Mouse (Mus musculus) CD4-positive helper T cell, adult 2 months (primary cell): ENCODE data around the gene Igf2bp2.

Source experiments
- DNase-seq: peaks from one replicate; pipeline ENCODE4 v3.0.0-alpha.2; 2012; ENCODE audit warnings: low read depth, missing footprints, low spot score

Gene Igf2bp2

GRCm38 (mm10) chr16:22107897-22108516 is 55.1 kb downstream of the Igf2bp2 start:
- DNase-seq, result no peak

DNA sequence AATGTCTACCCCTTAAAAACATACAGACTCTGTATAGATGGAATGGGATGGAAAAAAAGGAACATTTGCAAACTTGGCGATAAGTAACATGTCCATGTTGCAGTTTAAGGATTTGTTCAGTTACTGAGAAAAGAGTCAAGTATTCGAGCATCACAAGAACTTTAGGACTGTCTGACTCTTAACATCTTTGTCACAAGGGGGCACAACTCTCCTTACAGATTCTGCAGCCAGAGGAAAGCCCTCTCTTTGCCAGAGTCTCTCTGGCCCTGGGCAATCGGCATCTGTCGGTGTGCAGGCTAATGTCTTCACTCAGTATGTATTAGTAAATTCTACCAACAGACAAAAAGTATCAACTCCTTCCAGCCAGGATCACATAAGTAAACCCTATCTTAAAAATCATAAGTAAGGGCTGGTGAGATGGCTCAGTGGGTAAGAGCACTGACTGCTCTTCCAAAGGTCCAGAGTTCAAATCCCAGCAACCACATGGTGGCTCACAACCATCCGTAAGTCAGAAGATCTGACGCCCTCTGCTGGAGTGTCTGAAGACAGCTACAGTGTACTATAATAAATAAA is 57.0 kb downstream of the Igf2bp2 start:
- no peak for DNase-seq

DNA sequence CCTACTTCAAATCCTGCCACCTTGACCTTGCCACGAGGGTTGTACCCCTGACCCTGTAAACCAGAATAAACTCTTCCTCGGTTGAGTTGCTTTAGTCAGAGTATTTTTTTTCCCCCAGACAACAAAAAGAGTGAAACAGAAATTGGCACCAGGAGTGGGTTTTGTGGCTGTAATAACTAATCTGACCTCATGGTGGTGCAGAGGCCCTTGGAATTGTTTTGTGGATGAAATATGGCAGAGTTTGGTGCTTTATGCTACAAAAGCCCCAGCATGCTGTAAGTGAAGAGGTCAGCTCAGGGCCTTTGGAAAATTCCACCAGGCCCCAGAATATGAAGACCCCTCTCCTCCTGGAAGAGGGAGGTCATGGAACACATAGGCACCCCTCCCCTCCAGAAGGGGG is 63.0 kb downstream of the Igf2bp2 start:
- no peak for DNase-seq

DNA sequence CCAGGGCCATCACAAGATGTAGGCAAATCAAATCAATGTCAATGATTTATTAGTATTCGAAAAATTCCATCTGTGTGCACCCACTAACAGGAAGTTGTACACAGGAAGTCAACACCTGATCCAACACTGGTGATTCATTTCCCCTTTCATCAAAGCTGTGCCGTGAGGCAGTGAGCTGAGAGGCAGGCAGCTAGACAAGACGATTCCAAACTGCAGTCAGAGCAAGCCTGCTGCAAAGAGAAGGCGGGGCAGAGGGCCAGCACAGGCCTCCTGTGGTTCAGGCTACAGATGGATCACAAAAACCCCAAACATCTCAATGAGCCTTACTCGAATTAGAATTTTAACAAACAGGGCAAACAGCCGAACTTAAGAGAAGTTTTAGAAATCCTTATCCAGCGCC is 65.4 kb downstream of the Igf2bp2 start:
- no peak for DNase-seq

- no peak for DNase-seq
These were observed 67.3 kb downstream of the Igf2bp2 start for GRCm38 (mm10) chr16:22095751-22096150.

- DNase-seq, result no peak
These were observed 71.8 kb downstream of the Igf2bp2 start for GRCm38 (mm10) chr16:22091255-22091783.

GRCm38 (mm10) chr16:22085411-22085810 is 77.7 kb downstream of the Igf2bp2 start:
- DNase-seq, result no peak

DNA sequence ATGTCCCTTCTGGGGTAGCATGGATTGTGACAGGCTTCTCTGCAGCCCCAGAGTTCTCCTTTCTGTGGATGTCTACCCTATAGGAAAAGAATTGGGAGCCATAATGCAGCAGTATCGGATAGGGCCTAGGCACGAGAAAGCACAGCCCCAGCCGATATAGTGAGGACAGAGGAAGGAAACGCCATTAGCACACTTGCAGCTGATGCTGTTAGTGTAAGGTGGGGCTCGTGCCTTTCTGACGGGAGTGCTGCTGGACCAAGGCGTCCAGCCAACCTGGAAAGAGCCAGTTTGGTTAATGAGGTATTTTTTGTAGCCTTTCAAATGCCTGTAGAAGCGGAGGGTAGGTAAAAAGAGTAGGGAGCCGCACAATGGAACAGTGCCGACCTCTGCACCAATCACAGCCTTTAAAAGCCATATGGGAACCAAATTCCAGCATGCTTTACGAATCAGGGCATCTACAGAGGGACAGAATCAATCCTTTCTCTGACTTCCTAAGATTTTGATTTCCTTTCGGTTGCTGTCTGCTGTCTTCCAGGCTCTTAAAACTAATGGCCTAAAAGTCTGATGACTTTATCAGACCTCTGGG is 82.9 kb downstream of the Igf2bp2 start:
- no peak for DNase-seq

- DNase-seq, result no peak
These were observed 86.5 kb downstream of the Igf2bp2 start for GRCm38 (mm10) chr16:22076620-22076941.

GRCm38 (mm10) chr16:22075829-22076619 is 87.1 kb downstream of the Igf2bp2 start:
- no peak for DNase-seq

- peak; percentile 47 for DNase-seq
These were observed 88.0 kb downstream of the Igf2bp2 start for GRCm38 (mm10) chr16:22075067-22075466.

GRCm38 (mm10) chr16:22071361-22071760 is 91.7 kb downstream of the Igf2bp2 start:
- no peak for DNase-seq

GRCm38 (mm10) chr16:22067406-22067805 is 95.7 kb downstream of the Igf2bp2 start:
- DNase-seq, result peak; percentile 21

DNA sequence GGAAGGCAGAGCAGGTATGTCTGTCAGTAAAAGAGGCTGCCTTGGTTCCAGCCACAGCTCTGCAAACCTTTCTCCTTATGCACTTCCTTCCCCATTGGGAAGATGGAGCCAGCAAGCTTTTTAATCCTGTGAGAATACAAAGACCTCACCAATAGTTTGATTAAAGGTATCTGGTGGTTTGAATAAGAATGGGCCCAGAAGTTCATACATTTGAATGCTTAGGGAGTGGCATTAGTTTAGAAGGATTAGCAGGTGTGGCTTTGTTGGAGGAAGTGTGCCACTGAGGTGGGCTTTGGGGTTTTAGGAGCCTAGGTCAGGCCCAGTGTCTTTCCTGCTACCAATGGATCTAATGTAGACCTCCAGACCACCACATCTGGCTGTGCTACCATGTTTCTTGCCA is 97.6 kb downstream of the Igf2bp2 start:
- no peak for DNase-seq

DNA sequence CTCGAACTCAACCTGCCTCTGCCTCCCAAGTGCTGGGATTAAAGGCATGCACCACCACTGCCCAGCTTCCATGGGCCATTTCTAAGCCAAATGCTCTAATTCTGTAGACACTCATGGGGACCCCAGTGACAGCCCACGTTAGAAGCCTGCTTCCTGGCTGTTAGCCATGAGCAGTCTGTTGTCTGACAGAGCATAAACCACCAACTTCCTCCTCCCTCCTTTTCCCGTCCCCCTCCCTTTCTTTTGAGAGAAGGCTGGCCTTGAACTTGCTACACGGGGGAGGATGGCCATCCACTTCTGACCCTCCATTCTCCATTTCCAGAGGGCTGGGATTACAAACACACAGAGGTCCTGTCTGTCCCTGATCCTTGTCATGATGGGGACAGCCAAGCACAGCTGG is 100.8 kb downstream of the Igf2bp2 start:
- DNase-seq, result peak; percentile 20

- DNase-seq, result peak; percentile 21
These were observed 101.4 kb downstream of the Igf2bp2 start for GRCm38 (mm10) chr16:22061555-22062160.

GRCm38 (mm10) chr16:22060416-22060815 is 102.7 kb downstream of the Igf2bp2 start:
- DNase-seq, result no peak

DNA sequence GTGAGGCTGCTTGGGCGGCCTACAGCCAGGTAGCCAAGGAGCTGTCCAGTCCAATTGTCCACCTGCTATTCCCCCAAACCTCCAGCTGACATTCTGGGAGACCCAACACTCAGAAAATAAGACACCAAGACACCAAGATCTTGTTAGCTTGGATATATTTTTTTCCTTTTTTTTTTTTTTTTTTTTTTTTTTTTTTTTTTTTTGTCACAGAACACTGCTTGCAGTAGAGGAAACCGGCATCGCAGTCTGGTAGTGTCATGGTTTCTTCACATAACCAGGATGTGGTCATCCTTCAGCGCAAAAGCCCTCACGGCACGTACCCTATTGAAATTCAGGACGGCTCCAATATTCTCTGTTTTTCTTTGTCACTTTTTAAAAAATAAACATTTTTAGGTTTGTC is 104.2 kb downstream of the Igf2bp2 start:
- DNase-seq, result peak; percentile 27

DNA sequence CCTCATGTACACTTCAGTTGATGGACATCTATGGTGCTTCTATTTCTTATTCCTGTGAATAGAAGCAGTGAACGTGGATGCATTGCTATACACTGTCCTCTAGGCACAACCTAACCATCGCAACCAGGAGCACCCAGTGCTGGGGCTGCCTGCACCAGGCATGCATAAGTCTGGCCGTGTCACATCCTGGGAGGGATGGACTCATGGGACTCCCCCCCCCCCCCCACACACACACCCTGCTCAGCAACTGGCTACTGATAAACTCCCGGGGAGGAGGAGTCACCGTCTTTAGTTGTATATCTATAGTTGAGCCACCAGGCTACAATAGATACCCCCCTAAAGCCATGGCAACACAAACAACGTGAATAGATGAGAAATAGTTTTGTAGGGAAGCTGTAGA is 105.6 kb downstream of the Igf2bp2 start:
- no peak for DNase-seq

- DNase-seq, result no peak
These were observed 109.7 kb downstream of the Igf2bp2 start for GRCm38 (mm10) chr16:22053411-22053810.

DNA sequence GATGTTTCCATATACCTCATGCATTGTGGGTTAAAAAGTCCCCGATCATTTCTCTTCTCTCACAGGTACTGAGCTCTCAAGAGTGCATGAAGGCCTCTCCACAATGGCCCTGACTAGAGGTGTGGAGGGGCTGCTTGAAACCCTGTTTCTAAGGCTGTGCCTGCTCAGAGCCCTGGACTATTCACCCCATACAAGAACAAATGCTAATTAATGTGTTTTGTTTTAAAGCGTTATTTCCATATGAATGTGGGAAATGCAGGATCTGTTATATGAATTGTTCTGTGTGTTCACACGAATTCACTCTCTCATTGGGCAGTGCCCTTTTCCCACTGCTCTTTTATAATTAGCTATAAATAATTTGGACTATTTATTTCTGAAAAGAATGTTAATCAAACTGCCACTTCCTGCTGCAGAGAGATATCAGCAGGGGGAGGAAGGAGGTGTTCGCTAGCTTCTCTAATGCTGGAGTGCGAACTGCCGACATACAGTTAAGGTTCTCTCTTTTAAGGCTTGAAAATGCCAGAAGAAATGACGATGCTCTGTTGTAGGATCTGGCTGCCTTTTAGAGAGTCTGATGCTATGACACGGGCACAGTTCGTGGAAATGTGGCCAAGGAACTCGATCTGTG is 116.2 kb downstream of the Igf2bp2 start:
- no peak for DNase-seq

- no peak for DNase-seq
These were observed 117.2 kb downstream of the Igf2bp2 start for GRCm38 (mm10) chr16:22045930-22046329.
